Mouse (Mus musculus) hindlimb bud, embryonic 11.5 days (tissue): ENCODE results near the gene Slc6a9.
A peak's percentile ranks its signal among the peaks of the same experiment; 100 is the strongest.

Experiments
- DNase-seq: peaks from one replicate; pipeline ENCODE4 v3.0.0-alpha.2; 2012; ENCODE audit warnings: low read depth, low spot score; ENCODE audit errors: extremely low spot score

Gene Slc6a9

DNA sequence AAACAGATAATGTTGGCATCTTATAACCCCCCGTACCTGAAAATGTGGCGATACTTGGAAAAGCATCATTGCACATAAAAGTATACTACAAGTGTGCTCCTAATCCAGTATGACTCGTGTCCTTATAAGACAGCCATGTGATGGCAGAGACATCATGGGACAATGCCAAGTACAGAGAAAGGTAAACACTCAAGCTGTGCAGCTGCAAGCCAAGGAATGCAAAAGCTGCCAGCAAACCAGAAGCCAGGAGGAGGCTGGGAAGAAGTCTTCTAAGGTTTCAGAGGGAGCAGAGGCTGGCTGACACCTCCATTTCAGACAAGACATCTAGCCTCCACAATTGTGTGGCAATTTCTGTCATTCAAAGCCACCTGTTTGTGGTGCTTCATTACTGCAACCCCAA lies 71.9 kb downstream of the Slc6a9 start:
- DNase-seq = no peak

DNA sequence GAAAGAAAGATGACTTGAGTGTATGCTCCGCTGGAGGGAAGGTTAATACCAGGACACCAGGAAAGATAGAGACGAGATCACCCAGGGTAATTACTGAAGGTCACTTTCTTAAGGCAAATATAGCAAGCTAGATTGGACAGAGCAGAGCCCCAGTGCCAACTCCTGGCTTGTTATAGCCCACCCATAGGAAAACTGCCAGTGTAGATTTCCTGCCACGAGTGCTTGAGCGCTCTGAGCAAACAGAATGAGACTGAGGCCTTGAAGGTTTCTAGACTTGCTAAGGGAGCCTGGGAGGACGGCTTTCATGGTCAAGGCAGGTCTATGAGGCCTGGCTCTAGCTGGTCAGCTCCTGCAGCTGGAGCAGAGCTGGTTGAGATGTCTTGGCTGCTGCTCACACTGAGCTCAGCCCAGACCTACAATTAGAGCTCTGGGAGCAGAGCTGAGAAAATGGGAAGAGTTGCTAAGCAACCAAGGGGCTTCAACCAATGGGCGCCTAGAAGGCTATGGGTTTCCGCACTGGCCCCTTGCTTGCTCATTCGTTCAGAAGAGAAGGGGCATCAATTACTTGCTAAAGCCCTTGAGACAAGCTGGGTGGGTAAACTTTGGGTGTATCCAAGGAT lies 74.6 kb downstream of the Slc6a9 start:
- no peak for DNase-seq

DNA sequence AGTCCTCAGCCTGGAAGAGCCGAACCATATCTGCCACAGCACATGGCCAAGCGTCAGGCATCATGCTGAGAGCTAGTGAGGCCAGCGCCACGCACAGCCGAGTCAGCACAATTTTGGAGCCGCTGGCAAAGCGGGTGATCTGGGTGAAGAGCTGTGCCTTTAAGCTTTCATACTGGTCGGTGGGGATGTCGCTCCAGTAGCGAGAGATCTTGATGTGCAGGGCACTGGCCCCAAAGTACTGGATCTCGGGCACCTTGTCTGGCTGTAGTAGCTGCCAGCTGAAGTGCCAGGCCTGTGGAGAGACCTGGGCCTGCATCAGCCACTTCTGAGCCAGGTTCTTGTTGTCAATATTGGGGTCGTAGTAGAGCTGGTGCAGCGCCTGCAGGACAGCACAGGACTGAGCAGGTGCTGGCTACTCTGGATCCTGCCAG lies 77.8 kb downstream of the Slc6a9 start:
- DNase-seq = no peak

DNA sequence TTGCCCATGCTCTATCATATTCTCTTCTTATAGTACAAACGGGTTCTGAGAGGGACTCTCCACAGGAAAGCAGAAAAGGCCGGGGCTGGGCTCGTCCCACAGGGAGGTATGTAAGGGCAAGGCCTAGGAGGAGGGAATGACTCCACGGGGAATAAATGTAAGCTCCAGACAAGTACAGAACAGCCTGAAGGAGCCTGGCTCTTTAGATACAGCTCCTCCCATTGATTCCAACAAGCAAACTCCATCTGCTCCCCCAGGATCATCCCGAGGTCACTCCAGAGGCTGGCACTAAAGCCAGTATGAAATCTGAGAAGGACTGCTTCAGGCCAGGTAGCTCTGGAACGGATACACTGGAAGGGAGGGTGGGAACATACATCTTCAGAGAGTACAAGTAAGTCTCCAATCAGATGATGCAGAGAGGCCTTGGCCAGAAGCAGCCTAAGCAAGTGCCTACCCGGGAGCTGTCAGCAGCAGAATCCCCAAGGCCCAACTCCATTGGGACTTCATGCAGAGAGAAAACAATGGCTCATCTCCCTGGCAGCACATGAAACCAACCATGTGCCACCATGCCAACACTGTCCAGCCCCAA lies 78.5 kb downstream of the Slc6a9 start:
- DNase-seq = no peak

DNA sequence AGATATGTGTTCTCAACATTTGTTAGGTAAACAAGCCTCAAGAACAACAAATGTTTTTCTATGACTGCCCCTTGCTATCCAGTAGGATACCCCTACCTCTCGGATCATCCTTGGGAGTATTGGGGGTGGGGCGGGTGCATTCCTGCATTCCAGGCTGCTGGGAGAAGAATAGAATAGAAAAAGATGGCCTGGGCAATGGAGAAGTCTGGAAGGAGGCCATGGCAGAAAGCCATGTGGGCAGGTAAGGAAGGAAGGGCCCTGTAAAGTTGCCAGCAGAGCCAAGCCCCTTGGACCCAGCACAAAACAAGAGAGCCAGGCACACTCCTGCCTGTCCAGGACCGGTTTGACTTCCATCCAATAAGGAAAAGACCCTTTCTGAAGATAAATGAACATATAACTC lies 79.1 kb downstream of the Slc6a9 start:
- DNase-seq = no peak

DNA sequence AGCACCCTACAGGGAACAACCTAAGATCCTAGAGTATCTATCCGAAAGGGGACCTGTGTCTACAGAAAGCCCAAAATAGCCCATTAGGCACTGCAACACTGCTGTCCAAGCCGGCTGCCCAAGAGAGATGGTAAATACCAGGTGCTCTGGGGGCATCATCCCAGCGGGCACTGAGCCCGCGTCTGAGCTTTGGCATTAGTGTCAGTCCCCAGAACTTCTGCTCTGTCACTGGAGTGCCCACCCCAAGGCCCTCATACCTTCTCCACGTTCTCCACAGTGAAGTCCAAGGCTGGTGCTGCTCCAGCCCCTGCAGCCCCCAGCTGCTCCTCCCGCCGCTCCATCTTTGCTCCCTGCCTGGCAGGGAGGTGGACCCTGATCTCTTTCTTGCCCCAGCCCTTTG lies 79.7 kb downstream of the Slc6a9 start:
- DNase-seq = no peak

DNA sequence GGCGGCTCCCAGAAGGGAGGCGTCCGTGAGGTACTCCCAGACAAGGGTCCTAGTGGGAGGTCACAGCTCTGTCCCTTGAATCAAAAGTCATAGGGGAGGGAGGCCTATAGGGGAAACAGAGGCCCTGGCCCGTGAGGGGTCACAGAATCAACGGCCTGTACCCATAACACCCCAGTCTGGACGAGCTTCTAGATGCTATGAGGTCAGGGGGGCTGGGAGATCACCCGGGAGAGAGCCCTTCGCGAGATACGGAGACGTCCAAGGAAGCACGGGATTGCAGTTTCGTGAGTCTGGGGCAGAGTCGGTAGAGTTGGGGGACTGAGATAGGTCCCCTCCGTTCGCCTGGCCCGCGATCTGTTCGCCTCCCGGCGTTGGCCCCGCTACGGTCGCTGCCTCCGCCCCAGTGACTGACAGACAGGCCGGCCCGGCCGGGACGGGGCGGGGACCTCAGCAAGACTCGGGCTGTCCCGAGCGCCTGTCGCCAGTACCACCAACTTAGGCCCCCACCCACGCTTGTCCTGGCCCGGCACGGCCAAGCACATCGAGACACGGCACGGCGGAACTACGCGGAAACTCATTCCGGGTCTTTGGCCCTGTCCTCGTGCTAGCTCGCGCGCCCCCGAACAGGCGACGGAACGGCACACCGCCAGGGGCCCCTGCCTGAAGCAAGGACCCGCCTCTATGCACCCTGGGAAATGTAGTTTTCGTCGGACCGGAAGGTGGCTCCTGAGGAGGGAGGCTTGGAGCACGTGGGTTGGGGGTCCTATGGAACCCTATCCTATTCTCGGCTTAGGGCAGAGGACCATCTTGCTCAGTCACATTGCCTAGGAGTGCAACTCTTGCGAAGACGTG lies 80.5 kb downstream of the Slc6a9 start, which contains the start of gene Ipo13:
Gene Ipo13, minus strand, starts transcription at position 409 of the 852 bp plus-strand sequence.
- DNase-seq = peak; percentile 86

DNA sequence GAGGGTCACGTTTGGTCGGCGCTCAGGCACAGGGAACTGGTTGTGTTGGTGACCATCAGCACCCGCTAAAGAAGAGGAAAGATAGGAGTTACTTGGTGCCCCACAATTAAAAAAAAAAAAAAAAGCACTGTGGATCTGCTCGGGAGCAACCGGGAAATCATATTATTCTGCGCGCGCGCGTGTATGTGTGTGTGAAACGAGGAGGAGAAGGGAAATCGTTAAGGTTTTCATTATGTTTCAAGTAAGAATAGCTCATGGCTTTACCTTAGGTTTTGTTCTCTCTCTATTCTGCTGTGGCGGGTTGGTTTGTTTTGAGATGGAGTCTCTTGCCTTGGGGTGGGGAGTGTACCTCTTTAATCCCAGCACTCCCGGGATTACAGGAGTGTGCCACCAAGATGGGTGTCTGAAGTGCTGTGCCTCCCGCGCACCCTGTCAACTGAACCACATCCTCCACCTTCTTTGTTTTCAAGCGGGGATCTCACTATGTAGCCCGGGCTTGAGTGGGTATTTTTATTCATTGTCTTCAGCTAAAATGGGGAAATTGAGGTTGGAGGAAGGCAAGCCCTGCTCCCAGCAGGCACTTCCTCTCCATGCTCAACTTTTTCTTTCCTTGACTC lies 81.3 kb downstream of the Slc6a9 start:
- no peak for DNase-seq

DNA sequence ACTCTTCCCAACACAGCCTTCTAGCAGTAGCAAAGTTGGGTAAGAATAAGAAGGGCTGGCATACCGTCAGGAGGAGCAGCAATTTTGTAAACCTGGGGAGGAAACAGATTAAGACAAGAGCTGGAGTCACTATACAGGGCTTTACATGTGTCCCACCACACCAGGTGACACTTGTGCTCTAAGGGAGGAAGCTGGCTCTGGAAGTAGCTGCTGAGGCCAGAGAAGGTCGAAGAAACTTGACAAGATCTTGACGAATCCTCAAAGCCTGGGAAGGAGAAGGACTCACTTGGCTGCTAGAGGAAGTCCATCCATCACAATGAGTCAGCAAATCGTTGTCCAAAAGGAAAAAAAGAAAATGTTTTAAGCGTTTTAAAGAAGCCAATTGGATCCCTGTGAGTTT lies 82.1 kb downstream of the Slc6a9 start:
- DNase-seq = no peak

DNA sequence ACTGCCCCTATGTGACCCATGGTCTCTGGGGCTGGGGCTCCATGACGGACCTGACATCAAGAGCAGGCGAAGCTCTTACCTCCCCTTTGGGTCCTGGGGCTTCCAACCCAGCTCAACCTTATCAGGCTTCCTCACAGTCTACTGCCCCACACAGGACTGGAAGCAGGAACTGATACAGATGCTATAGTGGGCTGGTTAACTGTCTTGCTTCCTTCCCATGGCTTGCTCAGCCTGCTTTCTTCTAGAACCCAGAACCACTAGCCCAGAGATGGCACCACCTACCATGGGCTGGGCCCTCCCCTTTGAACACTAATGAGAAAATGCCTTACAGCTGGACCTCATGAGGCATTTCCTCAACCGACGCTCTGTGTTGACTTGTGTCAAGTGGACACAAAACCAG lies 83.1 kb downstream of the Slc6a9 start:
- no peak for DNase-seq

DNA sequence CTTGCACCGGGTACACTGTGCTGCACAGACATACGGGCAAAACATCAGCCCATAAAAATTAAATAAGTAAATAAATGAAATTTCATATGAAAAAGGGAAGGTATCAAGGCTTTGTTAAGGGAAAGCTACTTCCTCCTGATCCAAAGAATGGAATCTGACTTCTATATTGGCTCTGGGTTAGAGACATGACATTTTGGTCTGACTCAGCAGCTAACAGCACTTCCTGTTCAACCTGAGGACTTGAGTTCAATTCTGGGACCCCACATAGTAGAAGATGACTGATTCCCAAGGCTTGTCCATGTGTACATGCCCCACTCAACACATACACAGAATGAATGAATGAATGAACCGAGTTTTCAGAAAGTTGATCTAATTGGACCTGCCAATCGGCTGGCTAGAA lies 83.5 kb downstream of the Slc6a9 start:
- no peak for DNase-seq

DNA sequence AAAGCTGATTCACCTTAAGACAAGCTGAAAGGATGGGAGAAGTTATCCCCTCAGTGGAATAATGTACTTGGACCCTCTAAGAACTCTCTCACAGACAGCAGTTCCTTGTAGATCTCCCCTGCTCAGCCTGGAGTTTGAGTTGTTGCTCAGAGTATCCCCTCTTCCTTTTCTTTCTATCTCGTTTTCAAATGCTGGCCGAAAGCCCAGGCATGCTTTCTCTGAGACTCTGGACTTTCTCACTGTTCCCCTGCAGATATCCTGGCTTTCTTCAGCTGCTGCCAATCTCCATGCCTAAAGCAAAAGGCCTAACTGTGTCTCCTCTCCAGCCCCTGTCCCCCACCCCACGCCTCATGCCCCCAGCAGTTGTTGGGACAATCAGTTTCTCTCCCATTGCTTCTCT lies 84.0 kb downstream of the Slc6a9 start:
- DNase-seq = no peak

DNA sequence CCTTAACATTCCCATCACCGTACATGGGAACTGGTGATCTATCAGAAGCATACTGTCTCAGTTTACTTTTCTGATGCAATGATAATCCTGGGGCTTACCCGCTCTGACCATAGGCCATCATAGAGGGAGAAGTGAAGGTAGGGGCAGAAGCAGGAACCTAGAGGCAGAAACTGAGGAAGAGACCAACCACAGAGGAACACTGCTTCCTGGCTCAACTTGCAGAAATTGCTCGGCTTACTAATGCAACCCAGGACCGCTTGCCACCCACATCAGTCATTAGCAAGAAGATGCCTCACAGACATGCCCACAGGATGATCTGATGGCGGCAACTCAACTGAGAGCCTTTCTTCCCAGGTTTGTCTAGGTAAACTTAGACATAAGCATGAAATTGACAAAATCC lies 84.5 kb downstream of the Slc6a9 start:
- no peak for DNase-seq

DNA sequence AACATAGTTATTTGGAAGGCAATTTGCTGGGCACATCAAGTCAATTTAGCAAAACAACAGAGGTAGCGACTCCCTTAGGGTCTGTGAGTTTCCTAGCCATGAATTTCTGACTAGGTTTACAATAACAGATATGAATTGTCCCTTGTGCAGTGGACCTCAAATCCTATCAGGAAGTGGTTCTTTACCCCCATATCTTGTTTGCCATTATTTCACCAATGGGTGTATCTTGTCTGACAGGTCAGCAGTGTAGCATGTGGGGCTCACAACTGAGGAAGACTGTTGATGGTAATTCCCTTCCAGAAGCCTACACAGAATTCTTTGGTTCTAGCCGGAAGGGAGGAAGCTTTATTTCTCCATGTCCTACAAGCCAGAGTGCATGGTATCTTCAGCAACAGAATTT lies 87.1 kb downstream of the Slc6a9 start:
- DNase-seq = no peak

DNA sequence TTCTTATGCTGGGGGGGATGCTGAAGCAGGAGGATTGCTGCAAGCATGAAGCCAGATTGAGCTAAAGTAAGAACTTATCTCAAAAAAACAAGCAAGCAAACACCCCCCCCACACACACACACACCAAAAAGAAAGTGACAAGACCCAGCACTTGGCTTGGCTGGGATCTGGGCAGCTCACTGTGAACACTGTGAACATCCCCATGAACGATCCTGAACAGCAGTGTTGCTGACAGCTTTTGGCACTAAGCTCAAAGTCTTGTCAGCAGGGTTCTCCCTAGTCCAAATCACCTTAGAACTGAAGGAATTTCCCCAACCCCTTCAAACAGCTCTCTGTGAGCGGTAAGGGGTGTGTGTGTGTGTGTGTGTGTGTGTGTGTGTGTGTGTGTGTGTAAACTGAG lies 89.1 kb downstream of the Slc6a9 start:
- no peak for DNase-seq
